Mouse (Mus musculus) brain, embryonic 14.5 days (tissue): ENCODE data around the gene Zfp775. TPM values are rescaled to one million over a fixed set of nuclear protein-coding genes. Genes with fewer than 3 reads are reported as not detected.

Source experiments
- DNase-seq: peaks from one replicate; pipeline ENCODE4 v3.0.0-alpha.2; 2011; ENCODE audit warnings: low read depth
- CTCF ChIP-seq: fragments of 200-500 bp; IDR thresholded peaks from 2 replicates; pipeline ENCODE4 v1.5.1; 2012; ENCODE audit warnings: inconsistent platforms, mild to moderate bottlenecking, moderate library complexity, borderline replicate concordance; ENCODE audit not compliant: insufficient read depth, insufficient read length; ENCODE audit errors: extremely low read depth
- POLR2A ChIP-seq: fragments of 200-500 bp; IDR thresholded peaks from 2 replicates; pipeline ENCODE4 v1.6.1; 2012; ENCODE audit warnings: mild to moderate bottlenecking, inconsistent platforms, borderline replicate concordance; ENCODE audit not compliant: poor library complexity, insufficient read depth, insufficient read length, severe bottlenecking; ENCODE audit errors: extremely low read depth
- polyA plus RNA-seq: library from polyadenylated mRNA; depleted of rRNA; stranded (reverse); fragments of >200 nt; gene quantifications from 2 replicates; pipeline ENCODE4 v1.2.3, GENCODE M21; 2012; rRNA removed

Gene Zfp775
- polyA plus RNA-seq: 14.6 and 15.0 TPM in 2 replicates

- DNase-seq: peak; percentile 98
- TF ChIP-seq CTCF: no peak
- peak; percentile 71; the same call in 1 of the 2 replicates for TF ChIP-seq POLR2A
Observed at GRCm38 (mm10) chr6:48601271-48602079, at the start of gene Zfp775. Gene Zfp775, plus strand, starts transcription at chr6:48602063.

GRCm38 (mm10) chr6:48552918-48553317 is 48.9 kb upstream of the Zfp775 start:
- no peak for DNase-seq
- TF ChIP-seq POLR2A: no peak
- no peak for TF ChIP-seq CTCF

- DNase-seq: no peak
- TF ChIP-seq CTCF (no peak), POLR2A (no peak)
Observed at GRCm38 (mm10) chr6:48553819-48554218, 48.0 kb upstream of the Zfp775 start.

GRCm38 (mm10) chr6:48554280-48555103 is 47.4 kb upstream of the Zfp775 start, which contains the start of gene Lrrc61:
Gene Lrrc61, plus strand, starts transcription at chr6:48554796.
- TF ChIP-seq CTCF (no peak), POLR2A (peak; percentile 66; the same call in 1 of the 2 replicates)

GRCm38 (mm10) chr6:48555104-48555890 is 46.6 kb upstream of the Zfp775 start:
- TF ChIP-seq POLR2A (peak; percentile 28; the same call in 1 of the 2 replicates), CTCF (no peak)
- peak; percentile 97 for DNase-seq

More at GRCm38 (mm10) chr6:48554280-48555103, 47.4 kb upstream of the Zfp775 start, which contains the start of gene Lrrc61:
- DNase-seq: peak; percentile 99

GRCm38 (mm10) chr6:48555956-48556355 is 45.9 kb upstream of the Zfp775 start:
- no peak for DNase-seq
- no peak for TF ChIP-seq POLR2A
- no peak for TF ChIP-seq CTCF

GRCm38 (mm10) chr6:48565693-48566310 is 36.1 kb upstream of the Zfp775 start:
- DNase-seq: no peak
- no peak for TF ChIP-seq CTCF
- no peak for TF ChIP-seq POLR2A

GRCm38 (mm10) chr6:48566312-48566711 is 35.6 kb upstream of the Zfp775 start:
- TF ChIP-seq CTCF (no peak), POLR2A (no peak)
- DNase-seq: peak; percentile 47

- TF ChIP-seq CTCF (no peak), POLR2A (no peak)
- peak; percentile 49 for DNase-seq
Observed at GRCm38 (mm10) chr6:48568036-48568984, 33.6 kb upstream of the Zfp775 start.
